Mouse (Mus musculus): Measurements from ENCODE around the gene Snai1. TPM values are rescaled to one million over a fixed set of nuclear protein-coding genes. Genes with fewer than 3 reads are reported as not detected.

The Snai1 gene
- polyA plus RNA-seq, 1 experiment from 2014 or later = 86.3 TPM

- H3K9me3 ChIP-seq = no peaks in the 10 kb centered on the region
- WGBS = 27% methylated on average over 10 of the region's 10 CpGs
- no peaks in the 10 kb centered on the region for H3K36me3 ChIP-seq (replicated peaks)
- peak overlapping the region; percentile 85 for H3K27ac ChIP-seq (replicated peaks)
- H3K27me3 ChIP-seq (replicated peaks; ENCODE audit: low read depth, poor library complexity, severe bottlenecking) = 0 out of 2 replicates have a peak, but pooled peaks cover 3% of the 10 kb centered on the region
- no peak overlapping the region; the same call in 1 of the 2 replicates for H3K4me3 ChIP-seq
- peak; percentile 77 for DNase-seq (ENCODE audit: low spot score)
- H3K4me1 ChIP-seq = peaks cover 73% of the 10 kb centered on the region
Measured at GRCm38 (mm10) chr2:167583161-167583952, 45.4 kb downstream of the Snai1 start.

GRCm38 (mm10) chr2:167585273-167585672 is 47.3 kb downstream of the Snai1 start:
- 0 out of 2 replicates have a peak, but pooled peaks cover 3% of the 10 kb centered on the region for H3K27me3 ChIP-seq (replicated peaks; ENCODE audit: low read depth, poor library complexity, severe bottlenecking)
- peaks cover 78% of the 10 kb centered on the region for H3K4me1 ChIP-seq
- DNase-seq (ENCODE audit: low spot score) = no peak
- H3K9me3 ChIP-seq = no peaks in the 10 kb centered on the region
- no peaks in the 10 kb centered on the region for H3K36me3 ChIP-seq (replicated peaks)
- 60% methylated on average over 2 of the region's 2 CpGs for WGBS
- H3K27ac ChIP-seq (replicated peaks) = peak overlapping the region; percentile 86
- no peak overlapping the region for H3K4me3 ChIP-seq

GRCm38 (mm10) chr2:167586041-167586440 is 48.0 kb downstream of the Snai1 start:
- Histone ChIP-seq H3K36me3 (replicated peaks) (no peaks in the 10 kb centered on the region), H3K4me1 (peaks cover 84% of the 10 kb centered on the region), H3K9me3 (no peaks in the 10 kb centered on the region), H3K27ac (replicated peaks) (peak overlapping the region; percentile 86), H3K27me3 (replicated peaks; ENCODE audit: low read depth, poor library complexity, severe bottlenecking) (0 out of 2 replicates have a peak, but pooled peaks cover 3% of the 10 kb centered on the region), H3K4me3 (no peak overlapping the region)
- DNase-seq (ENCODE audit: low spot score) = peak; percentile 54
- 6% methylated on average over 8 of the region's 8 CpGs for WGBS

GRCm38 (mm10) chr2:167586976-167587375 is 49.0 kb downstream of the Snai1 start:
- Histone ChIP-seq H3K27ac (replicated peaks) (peak overlapping the region; percentile 86), H3K4me3 (no peak overlapping the region), H3K36me3 (replicated peaks) (no peaks in the 10 kb centered on the region), H3K9me3 (no peaks in the 10 kb centered on the region), H3K4me1 (peaks cover 80% of the 10 kb centered on the region), H3K27me3 (replicated peaks; ENCODE audit: low read depth, poor library complexity, severe bottlenecking) (0 out of 2 replicates have a peak, but pooled peaks cover 3% of the 10 kb centered on the region)
- peak; percentile 57 for DNase-seq (ENCODE audit: low spot score)
- WGBS = 18% methylated on average over 9 of the region's 9 CpGs

GRCm38 (mm10) chr2:167588774-167589577 is 51.0 kb downstream of the Snai1 start:
- Histone ChIP-seq H3K4me3 (peak overlapping the region; percentile 42), H3K9me3 (no peaks in the 10 kb centered on the region), H3K4me1 (peaks cover 68% of the 10 kb centered on the region), H3K36me3 (replicated peaks) (no peaks in the 10 kb centered on the region), H3K27me3 (replicated peaks; ENCODE audit: low read depth, poor library complexity, severe bottlenecking) (0 out of 2 replicates have a peak, but pooled peaks cover 3% of the 10 kb centered on the region), H3K27ac (replicated peaks) (peak overlapping the region; percentile 83)
- 10% methylated on average over 21 of the region's 21 CpGs for WGBS
- DNase-seq (ENCODE audit: low spot score) = peak; percentile 48

Other genes with a start within 250 kb of the Snai1 start
- 7.3 and 8.7 TPM in 2 replicates for gene B4galt5, start 189.0 kb upstream of the Snai1 start, polyA plus RNA-seq (2016; fragmentation: Nextera tagmentation; extraction: Ambion mirVana)
- gene Slc9a8, start 116.5 kb upstream of the Snai1 start, polyA plus RNA-seq (2016; fragmentation: Nextera tagmentation; extraction: Ambion mirVana) = 24.3 and 25.9 TPM in 2 replicates
- 133 and 142 TPM in 2 replicates for gene Rnf114, start 45.5 kb upstream of the Snai1 start, polyA plus RNA-seq (2016; fragmentation: Nextera tagmentation; extraction: Ambion mirVana)
- 19.6 TPM in 2 replicates for gene Spata2, start 45.3 kb upstream of the Snai1 start, polyA plus RNA-seq (2016; fragmentation: Nextera tagmentation; extraction: Ambion mirVana)
- gene Ube2v1, start 93.9 kb downstream of the Snai1 start, polyA plus RNA-seq (2016; fragmentation: Nextera tagmentation; extraction: Ambion mirVana) = 384 and 394 TPM in 2 replicates
- gene Gm20431, start 123.3 kb downstream of the Snai1 start, polyA plus RNA-seq (2016; fragmentation: Nextera tagmentation; extraction: Ambion mirVana) = 0.68 and 4.9 TPM in 2 replicates
- 1.7 and 1.8 TPM in 2 replicates for gene Cebpb, start 150.7 kb downstream of the Snai1 start, polyA plus RNA-seq (2016; fragmentation: Nextera tagmentation; extraction: Ambion mirVana)
- 40.2 and 43.7 TPM in 2 replicates for gene Tmem189, start 151.6 kb downstream of the Snai1 start, polyA plus RNA-seq (2016; fragmentation: Nextera tagmentation; extraction: Ambion mirVana)